Mouse (Mus musculus): ENCODE measurements at regions not wholly inside any gene's neighbourhood (a gene's known extent, or its start where the extent isn't known, plus 50 kb on each side); places are given as distances from the start of the nearest gene placed in this dataset.

DNA sequence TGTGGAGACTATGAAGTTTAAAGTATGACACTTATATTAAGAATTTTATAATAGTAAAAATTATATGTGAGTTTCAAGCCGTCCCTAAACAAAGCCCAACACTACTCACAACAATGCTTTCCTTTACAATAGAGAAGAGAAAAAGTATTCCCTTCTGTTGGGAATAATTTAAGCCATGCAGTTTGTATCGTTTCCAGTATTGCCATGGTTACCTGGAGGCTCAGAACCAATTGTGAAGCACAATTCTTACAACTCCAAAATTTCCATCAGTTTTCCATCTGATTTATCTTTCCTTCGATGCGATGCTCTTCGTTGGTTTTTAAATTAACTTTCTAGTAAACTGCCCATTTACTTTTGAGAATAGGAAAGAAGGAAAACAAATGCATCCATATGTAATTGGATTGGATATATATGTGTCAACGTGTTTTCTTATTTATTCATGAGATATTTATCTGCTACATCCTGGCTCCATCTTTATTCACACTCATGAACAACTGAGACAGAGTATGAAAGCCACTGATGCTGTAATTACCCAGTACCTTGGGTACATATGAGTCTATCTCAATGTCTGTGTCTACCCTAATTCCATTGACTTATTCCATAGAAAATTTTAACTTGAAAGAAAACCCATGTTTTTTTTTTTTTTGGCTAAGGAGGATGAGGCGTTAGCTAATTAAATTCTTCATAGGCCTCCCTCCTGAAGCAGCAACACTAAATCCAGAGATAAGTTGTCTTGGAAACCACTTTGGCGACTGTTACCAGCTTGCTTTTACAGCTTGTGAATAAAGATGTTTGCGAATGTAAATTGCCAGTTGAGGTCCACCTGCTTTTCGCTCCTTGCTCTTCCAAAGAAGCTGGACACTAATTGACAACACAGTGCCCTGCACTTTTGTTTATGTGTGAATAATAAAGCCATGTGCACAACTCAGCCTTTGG is 72.8 kb upstream of the 4933412E24Rik start:
- 45% methylated on average over 10 of the region's 10 CpGs for WGBS
- Histone ChIP-seq H3K4me2 (ENCODE audit: low read length) (no peak overlapping the region), H3K27me3 (replicated peaks; ENCODE audit: control insufficient read depth, insufficient read depth, low read length) (no peaks in the 10 kb centered on the region)

More for the DNA sequence above, 72.8 kb upstream of the 4933412E24Rik start:
- no peaks in the 10 kb centered on the region for H3K9me3 ChIP-seq (ENCODE audit: control insufficient read depth, low read length)
- H3K4me3 ChIP-seq (replicated peaks; ENCODE audit: low read length): no peak overlapping the region
- H3K36me3 ChIP-seq (ENCODE audit: control insufficient read depth, insufficient read depth): no peaks in the 10 kb centered on the region
- peak overlapping the region; percentile 50; the same call in 1 of the 2 replicates for H3K27ac ChIP-seq (ENCODE audit: low read length)
- H3K9ac ChIP-seq (replicated peaks; ENCODE audit: low read depth, low read length): no peak overlapping the region
- ATAC-seq: peak; percentile 70
- peaks cover 3% of the 10 kb centered on the region for H3K4me1 ChIP-seq (replicated peaks; ENCODE audit: control insufficient read depth, insufficient read depth, low read length)

Data from forebrain, embryonic 16.5 days (tissue).